Mouse (Mus musculus): ENCODE measurements around the gene Gatm. TPM values are rescaled to one million over a fixed set of nuclear protein-coding genes. Genes with fewer than 3 reads are reported as not detected.
A peak's percentile ranks its signal among the peaks of the same experiment; 100 is the strongest.

Gatm gene
- total RNA-seq (2012; rRNA removed): 2.0 and 2.2 TPM in 2 replicates

DNA sequence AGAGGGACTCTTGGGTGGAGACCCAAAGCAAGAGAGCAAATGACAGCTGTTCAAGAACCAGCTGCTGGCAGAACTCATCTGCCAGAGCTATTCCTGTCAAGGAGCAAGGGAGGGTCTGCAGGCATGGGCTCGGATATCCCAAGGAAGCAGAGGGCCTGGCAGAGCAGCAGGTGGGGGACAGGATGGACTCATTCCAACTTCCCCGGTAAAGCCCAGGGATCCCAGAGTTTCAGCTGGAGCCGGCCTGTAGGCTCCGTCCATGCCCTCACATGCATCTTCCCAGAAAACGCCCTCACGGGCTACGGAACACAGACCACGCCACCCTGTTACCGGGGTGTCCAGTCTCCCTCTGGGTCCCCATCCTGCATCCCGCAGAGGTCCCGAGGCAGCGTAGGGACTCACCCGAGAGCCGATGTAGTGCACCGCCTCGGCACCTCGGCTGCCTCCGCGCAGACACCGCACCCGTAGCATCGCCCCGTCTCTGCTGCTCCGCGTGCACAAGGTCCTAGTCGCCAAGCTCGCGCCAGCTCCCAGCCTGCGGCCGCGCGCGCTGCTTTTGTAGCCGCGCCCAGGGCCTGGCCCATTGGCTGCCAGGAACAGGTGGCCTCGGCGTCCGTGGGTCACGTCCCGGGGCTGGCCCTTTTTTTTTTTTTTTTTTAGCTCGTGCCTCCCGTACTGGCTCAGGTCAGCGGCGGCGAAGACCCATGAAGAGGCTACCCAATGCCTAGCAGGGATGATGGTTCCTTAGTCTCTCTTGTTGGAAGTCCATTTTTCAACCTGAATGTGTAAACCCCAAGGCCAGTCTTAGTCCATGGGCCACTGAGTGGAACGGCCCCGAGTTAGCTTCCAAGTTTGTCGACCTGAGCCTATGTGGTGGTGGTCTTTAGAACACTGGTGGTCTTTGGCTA, at the start of gene Gatm:
Gene Gatm, minus strand, starts transcription at position 558 of the 908 bp plus-strand sequence.
- H3K27ac ChIP-seq (ENCODE audit: insufficient read depth, low read depth, low read length, poor library complexity, severe bottlenecking): no peak within 1 kb of the TSS; the same call in 1 of the 2 replicates
- H3K4me1 ChIP-seq (ENCODE audit: control insufficient read depth in 2 of 2, insufficient read depth in 2 of 2, low read length in 2 of 2, poor library complexity in 1 of 2): no peaks in the 10 kb centered on the region
- H3K36me3 ChIP-seq (ENCODE audit: control insufficient read depth, insufficient read depth, low read length, poor library complexity, severe bottlenecking): no peaks in the 10 kb centered on the region
- H3K4me3 ChIP-seq (ENCODE audit: insufficient read depth in 1 of 2, low read depth in 1 of 2, low read length in 2 of 2, poor library complexity in 1 of 2, severe bottlenecking in 1 of 2): peak within 1 kb of the TSS; percentile 43 to 67; a peak in 3 of 4 replicates
- peak; percentile 40 for DNase-seq (ENCODE audit: low read depth, low spot score)
- in situ Hi-C loops (cut with MboI; ENCODE audit: low sequenced_read_pairs in 2 of 2, unreplicated experiment in 2 of 2): no loop called here
- H3K9me3 ChIP-seq (ENCODE audit: control insufficient read depth, insufficient read depth, low read depth, low read length): no peaks in the 10 kb centered on the region
- TF ChIP-seq MAFK (IDR thresholded peaks at IDR 0.05; ENCODE audit: insufficient read depth, low read depth, low read length) (no peak), CHD2 (IDR thresholded peaks at IDR 0.05; ENCODE audit: low read depth, low read length) (no peak), ZC3H11A (IDR thresholded peaks at IDR 0.05; ENCODE audit: borderline replicate concordance, low read depth, low read length) (no peak), ZNF384 (IDR thresholded peaks at IDR 0.05; ENCODE audit: low read depth, low read length) (peak; percentile 78; the same call in 1 of the 2 replicates), HCFC1 (IDR thresholded peaks at IDR 0.05; ENCODE audit: borderline replicate concordance, insufficient read depth, low read length) (no peak)
- peak within 1 kb of the TSS; percentile 66 for H3K9ac ChIP-seq (ENCODE audit: insufficient read depth, low read depth, low read length, poor library complexity, severe bottlenecking)

DNA sequence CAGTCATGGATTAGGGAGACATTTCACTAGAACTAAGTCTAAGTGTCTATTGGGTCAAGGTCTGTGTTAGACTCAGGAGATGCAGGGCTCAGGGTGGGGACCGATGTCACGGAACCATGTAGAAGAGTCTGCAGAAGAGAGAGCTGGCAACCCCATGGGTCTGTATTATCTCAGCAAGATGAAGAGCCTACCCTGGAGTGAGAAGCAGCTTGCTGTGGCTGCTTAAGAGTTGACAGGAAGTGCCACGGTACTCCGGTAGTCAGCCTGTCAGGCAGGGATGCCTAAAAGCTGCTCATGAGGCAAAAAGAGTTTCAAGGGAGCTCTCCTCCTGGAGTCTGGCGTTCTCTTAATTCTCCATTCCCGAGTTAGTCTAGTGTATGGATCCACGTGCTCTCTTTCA, 48.7 kb upstream of the Gatm start:
- Histone ChIP-seq H3K4me3 (ENCODE audit: insufficient read depth in 1 of 2, low read depth in 1 of 2, low read length in 2 of 2, poor library complexity in 1 of 2, severe bottlenecking in 1 of 2) (no peak overlapping the region), H3K9ac (ENCODE audit: insufficient read depth, low read depth, low read length, poor library complexity, severe bottlenecking) (no peak overlapping the region; the same call in 1 of the 2 replicates), H3K36me3 (ENCODE audit: control insufficient read depth, insufficient read depth, low read length, poor library complexity, severe bottlenecking) (no peaks in the 10 kb centered on the region), H3K4me1 (ENCODE audit: control insufficient read depth in 2 of 2, insufficient read depth in 2 of 2, low read length in 2 of 2, poor library complexity in 1 of 2) (no peaks in the 10 kb centered on the region), H3K27ac (ENCODE audit: insufficient read depth, low read depth, low read length, poor library complexity, severe bottlenecking) (no peak overlapping the region), H3K9me3 (ENCODE audit: control insufficient read depth, insufficient read depth, low read depth, low read length) (no peaks in the 10 kb centered on the region)
- in situ Hi-C loops (cut with MboI; ENCODE audit: low sequenced_read_pairs in 2 of 2, unreplicated experiment in 2 of 2): no loop called here
- TF ChIP-seq ZC3H11A (IDR thresholded peaks at IDR 0.05; ENCODE audit: borderline replicate concordance, low read depth, low read length): no peak
- TF ChIP-seq HCFC1 (IDR thresholded peaks at IDR 0.05; ENCODE audit: borderline replicate concordance, insufficient read depth, low read length): no peak
- TF ChIP-seq ZNF384 (IDR thresholded peaks at IDR 0.05; ENCODE audit: low read depth, low read length): no peak
- TF ChIP-seq CHD2 (IDR thresholded peaks at IDR 0.05; ENCODE audit: low read depth, low read length): no peak
- no peak for TF ChIP-seq MAFK (IDR thresholded peaks at IDR 0.05; ENCODE audit: insufficient read depth, low read depth, low read length)
- no peak for DNase-seq (ENCODE audit: low read depth, low spot score)

DNA sequence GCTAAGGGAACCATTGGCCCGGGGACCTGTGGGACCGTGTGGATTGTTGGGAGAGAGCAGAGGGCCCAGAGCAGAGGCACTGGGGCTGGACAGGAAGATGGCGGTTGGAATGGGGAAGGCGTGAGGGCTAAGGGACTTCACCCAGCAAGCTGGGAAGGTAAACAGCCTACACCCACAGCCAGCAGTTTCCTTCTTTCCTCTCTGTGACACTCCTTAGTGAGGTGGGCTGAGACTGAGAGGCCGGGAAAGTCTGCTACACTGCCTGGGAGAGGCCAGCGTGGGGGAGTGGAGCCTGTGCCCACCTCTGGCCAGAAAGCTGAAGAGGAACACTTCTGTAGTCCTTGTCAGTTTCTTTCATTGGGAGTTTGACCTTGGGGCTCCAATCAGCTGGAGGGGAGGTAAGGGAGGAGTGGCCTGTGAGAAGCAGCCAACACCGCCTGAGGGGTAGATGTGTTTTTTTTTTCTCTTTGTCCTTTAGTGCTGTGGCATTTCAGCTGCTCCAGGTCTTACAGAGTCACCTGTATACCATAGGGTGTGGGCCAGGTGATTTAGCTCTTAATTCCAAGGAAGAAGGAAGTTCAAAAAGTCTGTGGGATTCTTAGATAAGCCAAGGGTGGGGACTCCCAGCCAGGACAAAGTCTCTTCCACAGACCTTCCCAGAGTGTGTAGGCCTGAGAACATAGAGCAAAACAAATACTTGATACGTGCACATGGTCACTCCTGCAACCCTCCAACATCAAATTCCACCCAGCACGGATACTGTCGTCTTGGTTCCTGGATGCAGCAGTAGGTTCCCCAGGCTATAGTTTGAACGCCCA, 46.8 kb upstream of the Gatm start:
- Histone ChIP-seq H3K9me3 (ENCODE audit: control insufficient read depth, insufficient read depth, low read depth, low read length) (no peaks in the 10 kb centered on the region), H3K36me3 (ENCODE audit: control insufficient read depth, insufficient read depth, low read length, poor library complexity, severe bottlenecking) (no peaks in the 10 kb centered on the region), H3K4me1 (ENCODE audit: control insufficient read depth in 2 of 2, insufficient read depth in 2 of 2, low read length in 2 of 2, poor library complexity in 1 of 2) (no peaks in the 10 kb centered on the region), H3K27ac (ENCODE audit: insufficient read depth, low read depth, low read length, poor library complexity, severe bottlenecking) (peak overlapping the region; percentile 19; the same call in 1 of the 2 replicates), H3K9ac (ENCODE audit: insufficient read depth, low read depth, low read length, poor library complexity, severe bottlenecking) (no peak overlapping the region), H3K4me3 (ENCODE audit: insufficient read depth in 1 of 2, low read depth in 1 of 2, low read length in 2 of 2, poor library complexity in 1 of 2, severe bottlenecking in 1 of 2) (no peak overlapping the region)
- in situ Hi-C loops (cut with MboI; ENCODE audit: low sequenced_read_pairs in 2 of 2, unreplicated experiment in 2 of 2): no loop called here
- no peak for TF ChIP-seq CHD2 (IDR thresholded peaks at IDR 0.05; ENCODE audit: low read depth, low read length)
- no peak for DNase-seq (ENCODE audit: low read depth, low spot score)

DNA sequence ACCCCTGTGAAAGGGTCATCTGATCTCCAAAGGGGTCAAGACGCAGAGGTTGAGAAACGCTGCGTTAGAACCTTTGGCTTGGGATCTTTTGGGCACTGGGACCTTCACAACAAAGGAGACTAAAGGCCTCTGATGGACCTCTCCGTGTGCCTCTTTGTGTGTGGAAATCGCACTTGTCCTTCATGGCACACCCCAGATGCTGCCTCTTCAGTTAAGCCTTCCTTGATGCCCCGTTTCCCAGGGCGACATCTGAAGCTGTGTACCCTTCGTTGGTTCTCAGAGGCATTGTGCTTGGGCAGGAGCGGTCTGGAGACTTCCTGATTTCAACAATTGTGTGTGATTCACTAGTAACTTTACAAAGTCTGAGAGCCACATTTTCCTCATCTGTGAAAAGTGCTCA, 45.7 kb upstream of the Gatm start:
- in situ Hi-C loops (cut with MboI; ENCODE audit: low sequenced_read_pairs in 2 of 2, unreplicated experiment in 2 of 2): no loop called here
- Histone ChIP-seq H3K36me3 (ENCODE audit: control insufficient read depth, insufficient read depth, low read length, poor library complexity, severe bottlenecking) (no peaks in the 10 kb centered on the region), H3K4me1 (ENCODE audit: control insufficient read depth in 2 of 2, insufficient read depth in 2 of 2, low read length in 2 of 2, poor library complexity in 1 of 2) (no peaks in the 10 kb centered on the region), H3K4me3 (ENCODE audit: insufficient read depth in 1 of 2, low read depth in 1 of 2, low read length in 2 of 2, poor library complexity in 1 of 2, severe bottlenecking in 1 of 2) (no peak overlapping the region), H3K9ac (ENCODE audit: insufficient read depth, low read depth, low read length, poor library complexity, severe bottlenecking) (no peak overlapping the region), H3K9me3 (ENCODE audit: control insufficient read depth, insufficient read depth, low read depth, low read length) (no peaks in the 10 kb centered on the region), H3K27ac (ENCODE audit: insufficient read depth, low read depth, low read length, poor library complexity, severe bottlenecking) (no peak overlapping the region)
- DNase-seq (ENCODE audit: low read depth, low spot score): no peak
- TF ChIP-seq ZC3H11A (IDR thresholded peaks at IDR 0.05; ENCODE audit: borderline replicate concordance, low read depth, low read length): no peak
- no peak for TF ChIP-seq CHD2 (IDR thresholded peaks at IDR 0.05; ENCODE audit: low read depth, low read length)
- TF ChIP-seq ZNF384 (IDR thresholded peaks at IDR 0.05; ENCODE audit: low read depth, low read length): no peak
- no peak for TF ChIP-seq HCFC1 (IDR thresholded peaks at IDR 0.05; ENCODE audit: borderline replicate concordance, insufficient read depth, low read length)
- no peak for TF ChIP-seq MAFK (IDR thresholded peaks at IDR 0.05; ENCODE audit: insufficient read depth, low read depth, low read length)

All from ES-E14 (cell line).